10 mouse cellular contexts compared by ENCODE assay signal in genomic region chr16:55852515-55852914, GRCm38 (mm10). TPM values are rescaled to one million over a fixed set of nuclear protein-coding genes. Genes with fewer than 3 reads are reported as not detected.
DNase-seq lines count a peak whose midpoint lies in the region; ATAC-seq and TF ChIP-seq lines count a peak whose summit lies in the region.
"Had no signal": no experiment of that assay in that cellular context is flagged by ENCODE, and none has a peak within 500 bp of the region (broad histone marks: within the 10 kb centered on the region; RNA-seq: fewer than 3 reads in every experiment).

No protein-coding gene starts in this region.

- 0 out of 2 replicates have a peak, but pooled peaks cover 3% of the 10 kb centered on the region for H3K9me3 ChIP-seq in intestine, embryonic 15.5 days
- H3K9me3 ChIP-seq in intestine, postnatal 0 days (ENCODE audit: control insufficient read depth) = no peaks in the 10 kb centered on the region
- no peaks in the 10 kb centered on the region for H3K9me3 ChIP-seq in neural tube, embryonic 11.5 days (ENCODE audit: control insufficient read depth, low read length)
- H3K9me3 ChIP-seq in hindbrain, embryonic 14.5 days (ENCODE audit: control insufficient read depth, low read length) = no peaks in the 10 kb centered on the region
- H3K9me3 ChIP-seq in neural tube, embryonic 15.5 days (replicated peaks) = no peaks in the 10 kb centered on the region

- no peak for DNase-seq in neural tube, embryonic 11.5 days (ENCODE audit: low spot score)
- no peak for DNase-seq in neural tube, embryonic 10.5 days (ENCODE audit: extremely low spot score, low spot score)
- no peak for DNase-seq in hindbrain, embryonic 14.5 days (ENCODE audit: low spot score)
- DNase-seq in adrenal gland, postnatal 4 days (ENCODE audit: low spot score in 2 of 2) = no peak
- no peak for DNase-seq in thymus, postnatal 36 days

- no peak overlapping the region for H3K27ac ChIP-seq in intestine, embryonic 15.5 days
- no peak overlapping the region for H3K27ac ChIP-seq in intestine, postnatal 0 days (ENCODE audit: low read depth, low read length)
- no peak overlapping the region for H3K27ac ChIP-seq in neural tube, embryonic 11.5 days (ENCODE audit: low read depth, low read length)
- no peak overlapping the region for H3K27ac ChIP-seq in hindbrain, embryonic 14.5 days
- no peak overlapping the region for H3K27ac ChIP-seq in neural tube, embryonic 15.5 days (replicated peaks)

- no peak overlapping the region for H3K9ac ChIP-seq in intestine, embryonic 15.5 days
- no peak overlapping the region for H3K9ac ChIP-seq in intestine, postnatal 0 days (ENCODE audit: low read depth, low read length)
- no peak overlapping the region for H3K9ac ChIP-seq in neural tube, embryonic 11.5 days (ENCODE audit: low read length)
- H3K9ac ChIP-seq in hindbrain, embryonic 14.5 days = no peak overlapping the region
- no peak overlapping the region for H3K9ac ChIP-seq in neural tube, embryonic 15.5 days (replicated peaks)

- 0 out of 2 replicates have a peak, but pooled peaks have one; percentile 45 for ATAC-seq in intestine, embryonic 15.5 days
- no peak for ATAC-seq in intestine, postnatal 0 days
- peak; percentile 64 for ATAC-seq in neural tube, embryonic 11.5 days (ENCODE audit: insufficient read depth, low FRiP score, low TSS enrichment)
- ATAC-seq in hindbrain, embryonic 14.5 days (ENCODE audit: low FRiP score) = peak; percentile 39; the same call in 1 of the 2 replicates
- peak; percentile 58; the same call in 1 of the 2 replicates for ATAC-seq in neural tube, embryonic 15.5 days (ENCODE audit: low FRiP score)

- H3K36me3 ChIP-seq in intestine, embryonic 15.5 days = no peaks in the 10 kb centered on the region
- H3K36me3 ChIP-seq in intestine, postnatal 0 days (ENCODE audit: control insufficient read depth, insufficient read depth) = 0 out of 2 replicates have a peak, but pooled peaks cover 3% of the 10 kb centered on the region
- H3K36me3 ChIP-seq in neural tube, embryonic 11.5 days (ENCODE audit: control insufficient read depth, insufficient read depth, low read length) = no peaks in the 10 kb centered on the region
- H3K36me3 ChIP-seq in hindbrain, embryonic 14.5 days (replicated peaks; ENCODE audit: control insufficient read depth, insufficient read depth) = peaks cover 11% of the 10 kb centered on the region
- 0 out of 2 replicates have a peak, but pooled peaks cover 8% of the 10 kb centered on the region for H3K36me3 ChIP-seq in neural tube, embryonic 15.5 days

- WGBS in intestine, embryonic 15.5 days = 39% methylated on average over 4 of the region's 4 CpGs
- WGBS in intestine, postnatal 0 days = 42% methylated on average over 4 of the region's 4 CpGs
- 45% methylated on average over 4 of the region's 4 CpGs for WGBS in neural tube, embryonic 11.5 days
- WGBS in hindbrain, embryonic 14.5 days = 42% methylated on average over 4 of the region's 4 CpGs
- 6% methylated on average over 4 of the region's 4 CpGs for WGBS in neural tube, embryonic 15.5 days

- no peak overlapping the region for H3K4me2 ChIP-seq in intestine, embryonic 15.5 days (replicated peaks)
- no peak overlapping the region for H3K4me2 ChIP-seq in intestine, postnatal 0 days (replicated peaks; ENCODE audit: low read depth)
- no peak overlapping the region for H3K4me2 ChIP-seq in neural tube, embryonic 11.5 days (ENCODE audit: low read depth)
- no peak overlapping the region for H3K4me2 ChIP-seq in hindbrain, embryonic 14.5 days (replicated peaks)
- H3K4me2 ChIP-seq in neural tube, embryonic 15.5 days = no peak overlapping the region
- H3K4me2 ChIP-seq: heart, embryonic 11.5 days had no signal

- TF ChIP-seq CTCF in intestine, postnatal 0 days (IDR thresholded peaks at IDR 0.05; ENCODE audit: low read depth) = no peak

- no peak overlapping the region for H3K4me3 ChIP-seq in intestine, embryonic 15.5 days (replicated peaks)
- H3K4me3 ChIP-seq in intestine, postnatal 0 days (ENCODE audit: low read depth, low read length) = no peak overlapping the region
- no peak overlapping the region for H3K4me3 ChIP-seq in neural tube, embryonic 11.5 days (ENCODE audit: low read depth, low read length)
- H3K4me3 ChIP-seq in hindbrain, embryonic 14.5 days (replicated peaks; ENCODE audit: low read length) = no peak overlapping the region
- H3K4me3 ChIP-seq in neural tube, embryonic 15.5 days (replicated peaks) = no peak overlapping the region
- H3K4me3 ChIP-seq: erythroblast, embryonic 14.5 days had no signal

- no peaks in the 10 kb centered on the region for H3K4me1 ChIP-seq in intestine, embryonic 15.5 days (replicated peaks)
- H3K4me1 ChIP-seq in intestine, postnatal 0 days (replicated peaks; ENCODE audit: control insufficient read depth, insufficient read depth, low read length) = no peaks in the 10 kb centered on the region
- H3K4me1 ChIP-seq in neural tube, embryonic 11.5 days (ENCODE audit: control insufficient read depth, insufficient read depth, low read length) = no peaks in the 10 kb centered on the region
- no peaks in the 10 kb centered on the region for H3K4me1 ChIP-seq in hindbrain, embryonic 14.5 days (replicated peaks; ENCODE audit: control insufficient read depth, insufficient read depth, low read length)
- H3K4me1 ChIP-seq in neural tube, embryonic 15.5 days = no peaks in the 10 kb centered on the region

- H3K27me3 ChIP-seq in intestine, embryonic 15.5 days (replicated peaks) = no peaks in the 10 kb centered on the region
- no peaks in the 10 kb centered on the region for H3K27me3 ChIP-seq in intestine, postnatal 0 days (replicated peaks; ENCODE audit: control insufficient read depth, insufficient read depth, low read length)
- no peaks in the 10 kb centered on the region for H3K27me3 ChIP-seq in neural tube, embryonic 11.5 days (ENCODE audit: control insufficient read depth, insufficient read depth, low read length)
- H3K27me3 ChIP-seq in hindbrain, embryonic 14.5 days (ENCODE audit: control insufficient read depth, insufficient read depth, low read length) = no peaks in the 10 kb centered on the region
- H3K27me3 ChIP-seq in neural tube, embryonic 15.5 days (replicated peaks) = no peaks in the 10 kb centered on the region

RNA-seq across cellular contexts. Expression of gene Nfkbiz, which starts 13.8 kb away (rescaled TPM):
- 8.7 and 8.8 TPM in 2 replicates for polyA plus RNA-seq in intestine, embryonic 15.5 days (2015; fragmentation: Nextera tagmentation; extraction: Ambion mirVana)
- polyA plus RNA-seq in intestine, postnatal 0 days (2015; fragmentation: Nextera tagmentation; extraction: Ambion mirVana) = 7.8 and 8.8 TPM in 2 replicates
- 2.0 and 2.2 TPM in 2 replicates for polyA plus RNA-seq in neural tube, embryonic 11.5 days (2014; fragmentation: Nextera tagmentation; extraction: Ambion mirVana)
- 2.0 TPM in 2 replicates for polyA plus RNA-seq in hindbrain, embryonic 14.5 days (2014; fragmentation: Nextera tagmentation; extraction: Ambion mirVana)
- polyA plus RNA-seq in neural tube, embryonic 15.5 days (2015; fragmentation: Nextera tagmentation; extraction: Ambion mirVana) = 2.0 and 3.3 TPM in 2 replicates
- total RNA-seq in adrenal gland, postnatal 4 days (2021) = 1 to 10 TPM; 6.8 to 7.4 TPM

RNA-seq across cellular contexts. Expression of gene Nxpe3, which starts 42.6 kb away (rescaled TPM):
- polyA plus RNA-seq in intestine, embryonic 15.5 days (2015; fragmentation: Nextera tagmentation; extraction: Ambion mirVana) = 1.3 and 1.5 TPM in 2 replicates
- 0.72 and 1.0 TPM in 2 replicates for polyA plus RNA-seq in intestine, postnatal 0 days (2015; fragmentation: Nextera tagmentation; extraction: Ambion mirVana)
- polyA plus RNA-seq in neural tube, embryonic 11.5 days (2014; fragmentation: Nextera tagmentation; extraction: Ambion mirVana) = 0.77 and 0.89 TPM in 2 replicates
- polyA plus RNA-seq in hindbrain, embryonic 14.5 days (2014; fragmentation: Nextera tagmentation; extraction: Ambion mirVana) = 1.3 and 1.9 TPM in 2 replicates
- 1.4 and 1.7 TPM in 2 replicates for polyA plus RNA-seq in neural tube, embryonic 15.5 days (2015; fragmentation: Nextera tagmentation; extraction: Ambion mirVana)
- 1 to 10 TPM; 2.5 to 3.0 TPM for total RNA-seq in adrenal gland, postnatal 4 days (2021)
